In genomic region chrX:114473782-114474731, GRCm38 (mm10) we compare ENCODE assay signal across 7 mouse cellular contexts. TPM values are rescaled to one million over a fixed set of nuclear protein-coding genes. Genes with fewer than 3 reads are reported as not detected.
DNase-seq lines count a peak whose midpoint lies in the region; ATAC-seq and TF ChIP-seq lines count a peak whose summit lies in the region.

Klhl4 (plus strand) TSS chrX:114474333.

- ATAC-seq in heart, embryonic 12.5 days (ENCODE audit: insufficient number of reproducible peaks, low FRiP score) = peak; percentile 92
- ATAC-seq in kidney, embryonic 15.5 days (replicated peaks; ENCODE audit: low FRiP score) = peak; percentile 94
- ATAC-seq in limb, embryonic 14.5 days (ENCODE audit: low FRiP score, low read depth) = no peak
- ATAC-seq in neural tube, embryonic 13.5 days (ENCODE audit: low read depth) = peak; percentile 79; the same call in 1 of the 2 replicates

- H3K4me1 ChIP-seq in heart, embryonic 12.5 days (replicated peaks) = no peaks in the 10 kb centered on the region
- no peaks in the 10 kb centered on the region for H3K4me1 ChIP-seq in kidney, embryonic 15.5 days
- H3K4me1 ChIP-seq in limb, embryonic 14.5 days (ENCODE audit: control insufficient read depth, insufficient read depth, low read length) = no peaks in the 10 kb centered on the region
- no peaks in the 10 kb centered on the region for H3K4me1 ChIP-seq in neural tube, embryonic 13.5 days (replicated peaks)

- TF ChIP-seq POLR2A in limb, embryonic 14.5 days (IDR thresholded peaks at IDR 0.05; ENCODE audit: borderline replicate concordance, extremely low read depth, insufficient read depth, insufficient read length) = no peak

- no peaks in the 10 kb centered on the region for H3K9me3 ChIP-seq in heart, embryonic 12.5 days (replicated peaks)
- no peaks in the 10 kb centered on the region for H3K9me3 ChIP-seq in kidney, embryonic 15.5 days (replicated peaks)
- no peaks in the 10 kb centered on the region for H3K9me3 ChIP-seq in limb, embryonic 14.5 days (ENCODE audit: control insufficient read depth, low read length)
- no peaks in the 10 kb centered on the region for H3K9me3 ChIP-seq in neural tube, embryonic 13.5 days

- no peaks in the 10 kb centered on the region for H3K27me3 ChIP-seq in heart, embryonic 12.5 days (replicated peaks)
- H3K27me3 ChIP-seq in kidney, embryonic 15.5 days = no peaks in the 10 kb centered on the region
- H3K27me3 ChIP-seq in limb, embryonic 14.5 days (ENCODE audit: control insufficient read depth, insufficient read depth, low read length) = no peaks in the 10 kb centered on the region
- no peaks in the 10 kb centered on the region for H3K27me3 ChIP-seq in neural tube, embryonic 13.5 days

- H3K4me3 ChIP-seq in heart, embryonic 12.5 days = peak within 1 kb of the TSS; percentile 42
- H3K4me3 ChIP-seq in kidney, embryonic 15.5 days (replicated peaks) = peak within 1 kb of the TSS; percentile 33
- H3K4me3 ChIP-seq in limb, embryonic 14.5 days (replicated peaks; ENCODE audit: low read length) = no peak within 1 kb of the TSS; the same call in 1 of the 2 replicates
- peak within 1 kb of the TSS; percentile 30 for H3K4me3 ChIP-seq in neural tube, embryonic 13.5 days

- 32% methylated on average over 14 of the region's 14 CpGs for WGBS in heart, embryonic 12.5 days
- WGBS in kidney, embryonic 15.5 days = 35% methylated on average over 14 of the region's 14 CpGs
- 46% methylated on average over 14 of the region's 14 CpGs for WGBS in limb, embryonic 14.5 days
- 47% methylated on average over 14 of the region's 14 CpGs for WGBS in neural tube, embryonic 13.5 days

- H3K9ac ChIP-seq in heart, embryonic 12.5 days = no peak within 1 kb of the TSS
- no peak within 1 kb of the TSS for H3K9ac ChIP-seq in kidney, embryonic 15.5 days
- no peak within 1 kb of the TSS for H3K9ac ChIP-seq in limb, embryonic 14.5 days (ENCODE audit: low read depth, low read length, severe bottlenecking)
- H3K9ac ChIP-seq in neural tube, embryonic 13.5 days = peak within 1 kb of the TSS; percentile 43

- no peaks in the 10 kb centered on the region for H3K36me3 ChIP-seq in heart, embryonic 12.5 days
- no peaks in the 10 kb centered on the region for H3K36me3 ChIP-seq in kidney, embryonic 15.5 days
- no peaks in the 10 kb centered on the region for H3K36me3 ChIP-seq in limb, embryonic 14.5 days (ENCODE audit: control insufficient read depth, insufficient read depth, low read length)
- no peaks in the 10 kb centered on the region for H3K36me3 ChIP-seq in neural tube, embryonic 13.5 days

- peak; percentile 70 for DNase-seq in R1 (ENCODE audit: low read depth, low spot score)
- DNase-seq in embryo, embryonic 10.5 days (ENCODE audit: low spot score) = peak; percentile 52
- no peak for DNase-seq in limb, embryonic 14.5 days (ENCODE audit: low spot score)
- DNase-seq in urinary bladder, adult 18-20 months (ENCODE audit: low spot score in 2 of 2) = no peak

- peak within 1 kb of the TSS; percentile 58 for H3K4me2 ChIP-seq in heart, embryonic 12.5 days
- peak within 1 kb of the TSS; percentile 42 for H3K4me2 ChIP-seq in kidney, embryonic 15.5 days
- H3K4me2 ChIP-seq in limb, embryonic 14.5 days (replicated peaks; ENCODE audit: low read depth, low read length, severe bottlenecking) = peak within 1 kb of the TSS; percentile 7; the same call in 1 of the 2 replicates
- H3K4me2 ChIP-seq in neural tube, embryonic 13.5 days = peak within 1 kb of the TSS; percentile 45

- H3K27ac ChIP-seq in heart, embryonic 12.5 days (ENCODE audit: poor library complexity, severe bottlenecking) = peak within 1 kb of the TSS; percentile 71
- peak within 1 kb of the TSS; percentile 70 for H3K27ac ChIP-seq in kidney, embryonic 15.5 days
- no peak within 1 kb of the TSS for H3K27ac ChIP-seq in limb, embryonic 14.5 days (replicated peaks; ENCODE audit: low read depth, low read length)
- H3K27ac ChIP-seq in neural tube, embryonic 13.5 days (replicated peaks) = no peak within 1 kb of the TSS

RNA-seq across cellular contexts. Expression of gene Klhl4, which starts in this region (rescaled TPM):
- polyA plus RNA-seq in heart, embryonic 12.5 days (2016; fragmentation: Nextera tagmentation; extraction: Ambion mirVana) = 52.5 and 54.8 TPM in 2 replicates
- polyA plus RNA-seq in kidney, embryonic 15.5 days (2015; fragmentation: Nextera tagmentation; extraction: Ambion mirVana) = 26.9 and 27.2 TPM in 2 replicates
- 4.8 and 5.9 TPM in 2 replicates for polyA plus RNA-seq in limb, embryonic 14.5 days (2012; rRNA removed)
- 11.5 and 11.7 TPM in 2 replicates for polyA plus RNA-seq in limb, embryonic 14.5 days (2014; fragmentation: Nextera tagmentation; extraction: Ambion mirVana)
- polyA plus RNA-seq in neural tube, embryonic 13.5 days (2015; fragmentation: Nextera tagmentation; extraction: Ambion mirVana) = 5.5 and 6.1 TPM in 2 replicates

Comparison
In these comparisons a context has a peak if more than half of its experiments do, and no peak if none do; other contexts are left out.
1. DNase-seq: peak in R1 (single experiment) and embryo, embryonic 10.5 days (single experiment); none in limb, embryonic 14.5 days (single experiment) and urinary bladder, adult 18-20 months (0 of 2).
2. H3K27ac ChIP-seq: peak in heart, embryonic 12.5 days (single experiment) and kidney, embryonic 15.5 days (single experiment); none in limb, embryonic 14.5 days (single experiment) and neural tube, embryonic 13.5 days (single experiment).
3. H3K4me2 ChIP-seq: peak in every context shown above with its lines; median percentile 58 in heart, embryonic 12.5 days; 45 in neural tube, embryonic 13.5 days; 42 in kidney, embryonic 15.5 days; 7 in limb, embryonic 14.5 days.